Mouse (Mus musculus): ENCODE measurements around the gene Eif4e2. TPM values are rescaled to one million over a fixed set of nuclear protein-coding genes. Genes with fewer than 3 reads are reported as not detected.

Eif4e2 gene
- polyA plus RNA-seq, 1 experiment from 2014 or later, result 108 TPM

- Histone ChIP-seq H3K4me2 (no peak overlapping the region), H3K27me3 (no peaks in the 10 kb centered on the region), H3K4me3 (no peak overlapping the region), H3K9me3 (no peaks in the 10 kb centered on the region), H3K36me3 (peaks cover 20% of the 10 kb centered on the region), H3K27ac (replicated peaks) (no peak overlapping the region), H3K9ac (no peak overlapping the region), H3K4me1 (replicated peaks) (no peaks in the 10 kb centered on the region)
- no peak for ATAC-seq (ENCODE audit: low read depth)
- 95% methylated on average over 8 of the region's 8 CpGs for WGBS
Observed at GRCm38 (mm10) chr1:87243021-87243420, 29.3 kb downstream of the Eif4e2 start.

- no peak for ATAC-seq (ENCODE audit: low read depth)
- 0 out of 2 replicates have a peak, but pooled peaks cover under 1% of the 10 kb centered on the region for H3K36me3 ChIP-seq
- no peak overlapping the region for H3K4me3 ChIP-seq
- H3K27ac ChIP-seq (replicated peaks), result no peak overlapping the region
- H3K4me2 ChIP-seq, result no peak overlapping the region
- no peaks in the 10 kb centered on the region for H3K4me1 ChIP-seq (replicated peaks)
- H3K9ac ChIP-seq, result no peak overlapping the region
- WGBS, result 50% methylated on average over 1 of the region's 1 CpGs
- no peaks in the 10 kb centered on the region for H3K9me3 ChIP-seq
- H3K27me3 ChIP-seq, result no peaks in the 10 kb centered on the region
Observed at GRCm38 (mm10) chr1:87245430-87245829, 31.7 kb downstream of the Eif4e2 start.

- peak; percentile 92 for ATAC-seq (ENCODE audit: low read depth)
- peak overlapping the region; percentile 39 for H3K4me2 ChIP-seq
- WGBS, result 27% methylated on average over 22 of the region's 22 CpGs
- H3K4me3 ChIP-seq, result no peak overlapping the region
- no peaks in the 10 kb centered on the region for H3K4me1 ChIP-seq (replicated peaks)
- H3K27ac ChIP-seq (replicated peaks), result no peak overlapping the region
- H3K27me3 ChIP-seq, result no peaks in the 10 kb centered on the region
- no peaks in the 10 kb centered on the region for H3K36me3 ChIP-seq
- H3K9ac ChIP-seq, result 0 out of 2 replicates have a peak overlapping the region, but pooled peaks have one; percentile 38
- no peaks in the 10 kb centered on the region for H3K9me3 ChIP-seq
Observed at GRCm38 (mm10) chr1:87245929-87246815, 32.5 kb downstream of the Eif4e2 start.

GRCm38 (mm10) chr1:87252040-87252609, 38.4 kb downstream of the Eif4e2 start:
- no peaks in the 10 kb centered on the region for H3K36me3 ChIP-seq
- no peak overlapping the region for H3K27ac ChIP-seq (replicated peaks)
- 53% methylated on average over 5 of the region's 5 CpGs for WGBS
- no peaks in the 10 kb centered on the region for H3K9me3 ChIP-seq
- H3K4me1 ChIP-seq (replicated peaks), result no peaks in the 10 kb centered on the region
- ATAC-seq (ENCODE audit: low read depth), result no peak
- no peak overlapping the region for H3K4me2 ChIP-seq
- no peak overlapping the region for H3K4me3 ChIP-seq
- H3K9ac ChIP-seq, result no peak overlapping the region
- H3K27me3 ChIP-seq, result no peaks in the 10 kb centered on the region

- WGBS, result 73% methylated on average over 4 of the region's 4 CpGs
- Histone ChIP-seq H3K4me1 (replicated peaks) (peaks cover 5% of the 10 kb centered on the region; the same call in 1 of the 2 replicates), H3K36me3 (no peaks in the 10 kb centered on the region), H3K27me3 (peaks cover 22% of the 10 kb centered on the region), H3K4me3 (no peak overlapping the region), H3K27ac (replicated peaks) (no peak overlapping the region), H3K4me2 (no peak overlapping the region), H3K9me3 (no peaks in the 10 kb centered on the region), H3K9ac (no peak overlapping the region)
- no peak for ATAC-seq (ENCODE audit: low read depth)
Observed at GRCm38 (mm10) chr1:87255173-87255572, 41.5 kb downstream of the Eif4e2 start.

- Histone ChIP-seq H3K4me3 (no peak overlapping the region), H3K4me2 (no peak overlapping the region), H3K4me1 (replicated peaks) (peaks cover 6% of the 10 kb centered on the region; the same call in 1 of the 2 replicates), H3K27me3 (peaks cover 41% of the 10 kb centered on the region), H3K36me3 (no peaks in the 10 kb centered on the region), H3K9me3 (no peaks in the 10 kb centered on the region), H3K9ac (no peak overlapping the region), H3K27ac (replicated peaks) (no peak overlapping the region)
- ATAC-seq (ENCODE audit: low read depth), result no peak
- 11% methylated on average over 11 of the region's 11 CpGs for WGBS
Observed at GRCm38 (mm10) chr1:87257691-87258090, 44.0 kb downstream of the Eif4e2 start.

- peaks cover 14% of the 10 kb centered on the region for H3K4me1 ChIP-seq (replicated peaks)
- H3K4me3 ChIP-seq, result no peak overlapping the region
- H3K9me3 ChIP-seq, result no peaks in the 10 kb centered on the region
- H3K36me3 ChIP-seq, result no peaks in the 10 kb centered on the region
- H3K27me3 ChIP-seq, result peaks cover 49% of the 10 kb centered on the region
- H3K9ac ChIP-seq, result no peak overlapping the region
- 11% methylated on average over 14 of the region's 14 CpGs for WGBS
- no peak overlapping the region for H3K4me2 ChIP-seq
- ATAC-seq (ENCODE audit: low read depth), result no peak
- no peak overlapping the region for H3K27ac ChIP-seq (replicated peaks)
Observed at GRCm38 (mm10) chr1:87258484-87258883, 44.8 kb downstream of the Eif4e2 start.

- H3K9ac ChIP-seq, result no peak overlapping the region
- H3K4me1 ChIP-seq (replicated peaks), result peaks cover 22% of the 10 kb centered on the region
- H3K9me3 ChIP-seq, result no peaks in the 10 kb centered on the region
- H3K4me2 ChIP-seq, result no peak overlapping the region
- no peaks in the 10 kb centered on the region for H3K36me3 ChIP-seq
- peaks cover 57% of the 10 kb centered on the region for H3K27me3 ChIP-seq
- no peak overlapping the region for H3K27ac ChIP-seq (replicated peaks)
- WGBS, result 95% methylated on average over 2 of the region's 2 CpGs
- ATAC-seq (ENCODE audit: low read depth), result no peak
- H3K4me3 ChIP-seq, result no peak overlapping the region
Observed at GRCm38 (mm10) chr1:87259316-87259715, 45.6 kb downstream of the Eif4e2 start.

- H3K9ac ChIP-seq, result no peak overlapping the region
- peaks cover 84% of the 10 kb centered on the region for H3K27me3 ChIP-seq
- H3K4me1 ChIP-seq (replicated peaks), result peaks cover 32% of the 10 kb centered on the region
- peaks cover 3% of the 10 kb centered on the region; the same call in 1 of the 2 replicates for H3K9me3 ChIP-seq
- no peak overlapping the region for H3K27ac ChIP-seq (replicated peaks)
- H3K36me3 ChIP-seq, result no peaks in the 10 kb centered on the region
- peak overlapping the region; percentile 94; the same call in 1 of the 2 replicates for H3K4me2 ChIP-seq
- no peak for ATAC-seq (ENCODE audit: low read depth)
- WGBS, result 2% methylated on average over 9 of the region's 9 CpGs
- H3K4me3 ChIP-seq, result no peak overlapping the region
Observed at GRCm38 (mm10) chr1:87263257-87263656, 49.5 kb downstream of the Eif4e2 start.

GRCm38 (mm10) chr1:87263796-87264133, 50.1 kb downstream of the Eif4e2 start:
- H3K27me3 ChIP-seq, result peaks cover 86% of the 10 kb centered on the region
- H3K4me1 ChIP-seq (replicated peaks), result peaks cover 32% of the 10 kb centered on the region
- WGBS, result under 1% methylated on average over 12 of the region's 12 CpGs
- no peaks in the 10 kb centered on the region for H3K36me3 ChIP-seq
- peak overlapping the region; percentile 50 for H3K4me3 ChIP-seq
- H3K4me2 ChIP-seq, result peak overlapping the region; percentile 94
- H3K27ac ChIP-seq (replicated peaks), result no peak overlapping the region
- peaks cover 3% of the 10 kb centered on the region; the same call in 1 of the 2 replicates for H3K9me3 ChIP-seq
- peak overlapping the region; percentile 64; the same call in 1 of the 2 replicates for H3K9ac ChIP-seq
- no peak; the same call in 1 of the 2 replicates for ATAC-seq (ENCODE audit: low read depth)

- peak; percentile 55 for ATAC-seq (ENCODE audit: low read depth)
Observed at GRCm38 (mm10) chr1:87264134-87265006, 50.7 kb downstream of the Eif4e2 start, which contains the start of gene Efhd1. Gene Efhd1, plus strand, starts transcription at chr1:87264363.

More at GRCm38 (mm10) chr1:87264134-87265006, 50.7 kb downstream of the Eif4e2 start, which contains the start of gene Efhd1:
- Histone ChIP-seq H3K9ac (peak within 1 kb of the TSS; percentile 64), H3K36me3 (no peaks in the 10 kb centered on the region), H3K27me3 (peaks cover 83% of the 10 kb centered on the region), H3K9me3 (peaks cover 3% of the 10 kb centered on the region; the same call in 1 of the 2 replicates), H3K4me1 (replicated peaks) (peaks cover 32% of the 10 kb centered on the region), H3K4me2 (peak within 1 kb of the TSS; percentile 94), H3K4me3 (peak within 1 kb of the TSS; percentile 50), H3K27ac (replicated peaks) (no peak within 1 kb of the TSS)
- WGBS, result under 1% methylated on average over 70 of the region's 70 CpGs

All from neural tube, embryonic 13.5 days (tissue).